Mouse (Mus musculus): ENCODE measurements around the gene Gm11555.
"Not testable (repeated sequence)": the region's sequence is repeated elsewhere in the genome, so short reads cannot be mapped to it uniquely, and the experiment has no call there.

The Gm11555 gene

GRCm38 (mm10) chr11:99603208-99603607 lies 46.8 kb downstream of the Gm11555 start, which contains the start of gene Gm11938:
Gm11938 (minus strand) TSS chr11:99603308.
- not testable (repeated sequence) for DNase-seq (ENCODE audit: low read depth, low spot score)
